Mouse (Mus musculus): ENCODE results near the gene Hsd17b12.

The Hsd17b12 gene

DNA sequence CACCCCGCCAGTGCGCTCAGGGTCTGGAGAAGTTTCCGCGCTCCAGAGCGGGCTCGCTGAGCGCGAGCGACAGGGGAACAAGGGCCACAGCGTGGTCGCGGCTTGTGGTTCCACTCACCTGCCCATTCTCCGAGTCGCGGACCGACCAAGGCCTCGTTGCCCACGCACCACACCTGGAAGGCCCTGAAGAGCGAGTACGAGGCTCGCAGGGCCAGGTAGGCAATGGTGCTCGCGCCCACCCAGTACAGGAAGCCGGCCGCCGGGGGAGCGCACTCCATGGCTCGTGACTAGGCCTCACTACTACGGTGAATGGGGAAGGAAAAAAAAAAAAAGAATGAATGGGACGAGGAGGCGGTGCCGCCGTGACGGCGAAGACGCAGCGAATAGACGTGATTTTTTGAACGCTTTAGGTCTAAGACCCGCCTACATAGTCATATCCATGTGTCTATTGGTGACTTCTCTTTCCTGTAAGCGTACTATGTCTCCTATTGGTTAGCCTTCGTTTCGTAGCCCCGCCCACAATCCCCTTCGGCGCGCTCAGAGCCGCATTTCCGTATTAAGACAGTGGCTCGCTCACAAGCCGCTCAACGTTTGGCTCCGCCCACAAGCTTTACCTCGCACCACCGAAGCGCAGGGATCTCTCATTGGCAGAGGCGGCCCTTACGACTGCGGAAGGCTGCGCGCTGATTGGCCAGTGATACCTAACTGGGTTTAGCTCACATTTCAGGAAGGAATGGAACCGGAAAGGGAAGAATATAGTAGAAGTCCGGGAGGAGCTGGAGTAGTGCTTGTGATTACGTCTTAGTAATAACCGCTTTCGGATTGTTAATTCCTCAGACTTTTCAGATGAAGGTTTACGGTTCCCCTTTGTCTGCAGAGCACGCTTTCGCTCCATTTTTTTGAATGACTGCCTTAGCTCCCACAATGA is at the start of gene Hsd17b12:
Gene Hsd17b12 (minus strand): TSS at position 373 of the 928 bp plus-strand sequence.
- peak; percentile 99 to 100 for DNase-seq

DNA sequence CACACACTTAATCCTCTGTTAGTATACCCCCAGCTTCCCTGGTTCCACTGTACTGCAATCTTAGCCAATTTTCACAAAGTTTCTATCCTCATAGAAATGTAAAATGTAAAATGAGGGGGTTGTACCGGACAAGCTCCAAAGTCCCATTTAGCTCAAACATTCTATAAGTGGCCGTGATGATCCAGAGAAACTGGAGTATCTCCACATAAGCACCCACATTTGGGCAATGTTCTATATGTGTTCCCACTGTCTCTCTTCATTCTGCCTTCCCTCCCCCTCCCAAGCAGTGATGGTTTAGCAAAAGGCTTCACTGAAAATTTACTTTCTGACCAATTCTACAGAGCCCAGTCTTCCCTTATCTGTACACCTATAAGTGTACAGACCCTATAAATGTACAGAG is 27.1 kb upstream of the Hsd17b12 start:
- DNase-seq: no peak

DNA sequence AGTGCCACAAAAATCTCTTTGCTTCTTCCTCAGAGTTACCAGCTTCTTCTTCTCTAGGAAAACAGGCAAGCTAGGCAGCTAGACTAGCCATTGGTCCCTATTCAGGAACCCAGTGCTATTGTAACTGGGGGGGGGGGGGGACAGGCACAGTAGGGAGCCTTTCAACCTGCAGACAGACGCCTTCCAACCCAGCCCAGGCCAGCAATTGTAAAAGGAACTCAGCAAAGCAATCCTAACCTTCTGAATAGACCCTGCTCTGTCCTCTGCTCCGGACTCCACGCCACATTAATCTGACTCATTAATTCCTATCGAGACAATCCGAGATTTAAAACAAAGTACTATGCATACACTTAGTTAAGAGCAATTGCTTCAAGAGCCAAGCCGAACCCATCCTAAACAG is 26.4 kb upstream of the Hsd17b12 start:
- DNase-seq: no peak

DNA sequence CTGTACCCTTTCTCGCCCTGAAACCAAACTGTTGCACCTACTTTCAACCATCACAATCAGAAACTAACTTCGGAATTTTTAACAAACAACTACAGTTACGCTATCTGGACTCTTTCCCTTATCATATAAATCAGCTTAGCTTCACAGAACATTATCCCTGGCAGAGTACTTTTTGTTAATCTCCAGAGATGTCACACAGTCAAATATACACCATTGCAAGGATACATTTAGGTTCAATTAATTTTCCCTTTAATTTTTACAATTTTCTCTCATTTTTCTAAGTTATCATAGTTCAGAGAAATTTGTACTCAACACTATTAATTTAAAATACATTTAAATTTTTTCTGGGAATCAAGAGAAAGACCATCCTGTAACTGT is 21.3 kb upstream of the Hsd17b12 start:
- DNase-seq: no peak

DNA sequence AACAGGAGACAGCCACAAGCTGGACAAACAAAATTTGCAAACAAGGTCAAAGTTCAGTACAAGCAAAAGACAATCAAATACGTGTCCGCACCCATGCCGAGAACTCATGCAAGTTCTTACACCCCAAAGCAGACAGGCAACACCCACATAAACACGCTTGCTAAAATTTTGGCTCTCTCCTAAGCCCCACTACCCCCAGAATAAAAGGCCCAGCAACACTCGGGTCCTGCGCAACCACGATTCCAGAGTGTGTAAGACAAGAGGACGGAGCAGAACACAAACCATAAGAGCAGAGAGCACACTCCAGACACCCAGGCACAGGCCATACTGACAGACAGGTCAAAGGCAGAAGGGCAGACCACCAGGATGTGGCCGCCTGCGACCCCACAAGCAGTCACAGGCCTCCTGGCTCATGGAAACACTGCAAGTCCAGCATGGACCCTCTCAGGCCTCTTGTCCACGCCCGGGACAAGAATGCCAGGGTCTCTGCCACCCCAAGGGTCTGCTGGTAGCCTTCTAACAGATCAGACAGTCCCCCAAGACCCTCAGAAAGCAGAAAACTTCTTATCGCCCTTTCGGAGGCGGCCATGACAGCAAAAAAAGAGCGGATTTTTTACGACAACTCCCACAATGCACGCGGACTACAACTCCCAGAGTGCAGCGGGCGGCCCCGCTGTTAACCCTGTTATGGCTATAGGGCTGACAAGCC is 20.7 kb upstream of the Hsd17b12 start:
- DNase-seq: peak; percentile 88 to 91

DNA sequence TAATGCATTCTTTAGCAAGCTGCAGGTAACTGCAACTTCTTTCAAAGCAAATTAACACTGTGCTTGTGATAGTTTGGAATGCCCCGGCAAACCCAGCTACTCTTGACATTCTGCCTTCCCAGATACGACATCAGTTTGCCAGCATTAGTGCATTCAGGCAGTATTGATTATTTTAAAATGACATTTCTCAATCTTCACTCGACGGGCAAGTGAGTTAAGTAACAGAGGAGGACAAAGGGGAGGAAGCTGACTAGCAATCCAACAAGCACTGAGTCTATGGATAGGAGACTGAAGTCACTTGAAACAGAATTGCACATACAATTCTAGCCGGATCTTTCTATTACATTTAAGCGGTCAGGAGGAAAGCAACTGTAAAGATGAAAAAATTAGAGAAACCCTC is 19.5 kb upstream of the Hsd17b12 start:
- no peak for DNase-seq

DNA sequence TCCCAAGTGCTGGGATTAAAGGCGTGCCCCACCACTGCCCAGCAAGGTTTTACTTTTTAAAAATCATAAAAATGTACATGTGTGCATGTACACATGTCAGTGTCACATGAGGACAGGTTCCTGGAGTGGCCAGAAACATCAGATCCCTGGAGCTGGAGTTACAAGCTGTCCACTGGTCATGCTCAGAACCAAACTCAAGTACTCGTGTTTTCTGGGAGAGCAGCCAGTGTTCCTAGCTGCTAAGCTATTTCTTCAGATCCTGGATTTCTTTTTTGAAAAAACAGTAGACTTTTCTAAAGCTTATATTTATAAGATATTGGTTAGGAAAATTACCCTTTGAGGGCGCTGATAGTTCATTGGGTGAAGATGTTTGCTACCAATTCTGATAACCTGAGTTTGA is 18.6 kb upstream of the Hsd17b12 start:
- DNase-seq: no peak

DNA sequence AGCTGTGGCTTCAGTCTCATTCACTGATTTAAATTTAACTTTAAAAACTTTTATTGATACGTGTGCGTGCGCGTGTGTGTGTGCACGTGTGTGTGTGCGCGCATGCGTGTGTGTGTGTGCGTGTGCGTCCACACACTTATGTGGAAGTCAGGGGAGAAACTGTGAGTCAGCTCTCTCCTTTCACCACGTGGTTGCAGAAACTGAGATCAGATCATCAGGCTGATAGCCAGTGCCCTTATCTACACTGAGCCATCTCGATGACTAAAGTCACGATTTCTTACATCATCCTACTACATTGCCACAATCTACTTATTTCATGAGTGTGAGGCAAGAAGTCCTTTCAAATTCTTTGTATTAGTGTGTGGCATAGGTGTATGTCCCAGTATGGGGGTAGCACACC is 15.8 kb upstream of the Hsd17b12 start:
- no peak for DNase-seq

DNA sequence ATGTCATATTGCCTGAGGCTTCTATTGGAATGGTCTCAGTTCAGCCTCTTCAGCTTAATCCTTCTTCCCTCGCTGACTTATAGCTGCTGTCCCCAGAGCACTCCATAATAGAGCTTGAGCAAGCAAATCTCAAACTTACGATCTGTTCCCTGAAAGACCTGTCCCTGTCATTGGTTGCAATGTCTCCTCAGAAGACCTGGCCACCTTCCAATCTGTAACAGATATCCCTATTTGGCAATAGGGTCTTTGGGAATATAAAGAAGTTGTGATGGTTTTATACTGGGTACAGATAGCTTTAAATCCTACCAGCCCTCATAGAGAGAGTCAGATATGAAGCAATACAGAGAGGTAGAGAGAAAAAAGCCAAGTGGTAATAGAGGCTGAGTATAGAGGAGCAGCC is 5.4 kb upstream of the Hsd17b12 start:
- DNase-seq: no peak

DNA sequence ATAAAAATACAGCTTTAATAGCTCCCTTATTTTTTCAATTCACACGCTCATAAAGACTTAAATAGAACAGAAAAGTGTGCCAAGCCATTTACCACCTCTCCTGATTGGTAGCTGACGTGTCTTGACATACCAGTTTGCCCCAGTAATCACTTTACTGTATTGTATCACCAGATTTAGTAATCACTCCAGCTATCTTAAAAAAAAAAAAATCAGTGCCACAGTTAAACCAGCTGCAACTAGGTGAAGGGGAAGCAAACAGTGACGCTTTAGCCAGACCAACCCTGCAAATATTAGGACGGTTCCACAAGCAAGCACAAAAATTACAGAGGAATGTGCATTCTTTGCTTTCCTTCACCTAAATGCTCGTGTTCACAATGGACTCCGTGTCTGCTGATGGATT is 4.4 kb upstream of the Hsd17b12 start:
- DNase-seq: no peak

DNA sequence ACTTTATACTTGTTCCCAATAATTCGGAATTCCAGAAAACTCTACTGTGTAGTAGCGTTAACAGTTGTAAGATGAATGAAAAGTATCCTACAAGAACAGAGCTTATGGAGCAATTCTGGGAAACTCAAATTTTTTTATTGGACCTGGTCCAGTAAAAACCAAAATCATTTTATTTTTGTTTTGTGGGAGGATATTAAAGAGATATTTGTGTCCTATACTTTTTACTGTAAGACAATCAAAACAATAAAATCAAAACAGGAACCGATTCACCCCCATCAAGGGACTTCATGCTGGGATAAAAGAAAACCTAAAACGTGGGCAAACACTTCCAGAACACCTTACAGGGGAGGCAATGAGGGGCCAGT is 738 bp upstream of the Hsd17b12 start:
- no peak for DNase-seq

DNA sequence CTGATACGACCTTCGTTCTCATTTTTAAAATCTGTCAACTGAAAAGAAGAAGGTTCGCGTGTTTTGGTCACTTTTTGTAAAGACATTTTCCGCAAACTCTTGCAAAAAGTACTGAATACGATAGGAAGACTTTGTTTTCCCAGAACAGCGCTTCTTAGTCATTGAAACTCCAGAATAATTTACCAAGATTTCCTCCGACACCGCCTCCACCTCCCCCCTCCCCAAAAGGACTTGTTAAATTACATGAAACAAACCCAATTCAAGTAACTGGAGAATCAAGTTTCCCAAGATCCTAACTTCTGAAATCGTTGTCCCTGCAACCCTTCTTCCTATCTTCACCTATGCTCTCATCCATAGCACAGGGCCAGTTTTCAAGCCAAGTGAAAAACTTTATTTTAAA is 713 bp downstream of the Hsd17b12 start:
- DNase-seq: no peak

DNA sequence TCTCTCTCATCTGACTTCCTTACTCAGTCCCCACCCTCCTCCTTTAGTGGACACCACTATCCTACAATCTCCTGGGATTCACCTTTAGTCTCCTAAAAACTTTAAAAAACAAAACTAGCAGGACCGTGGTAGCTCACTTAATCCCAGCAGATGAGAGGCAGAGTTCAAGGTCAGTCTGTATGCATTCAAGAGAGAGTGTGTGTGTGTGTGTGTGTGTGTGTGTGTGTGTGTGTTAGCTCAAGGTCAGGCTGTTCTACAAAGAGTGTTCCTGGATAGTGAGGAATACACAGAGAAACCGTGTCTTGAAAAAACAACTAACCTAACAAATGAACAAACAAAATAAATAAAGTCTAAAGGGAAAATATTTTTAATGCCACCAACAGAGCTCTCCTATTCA is 12.6 kb downstream of the Hsd17b12 start:
- no peak for DNase-seq

DNA sequence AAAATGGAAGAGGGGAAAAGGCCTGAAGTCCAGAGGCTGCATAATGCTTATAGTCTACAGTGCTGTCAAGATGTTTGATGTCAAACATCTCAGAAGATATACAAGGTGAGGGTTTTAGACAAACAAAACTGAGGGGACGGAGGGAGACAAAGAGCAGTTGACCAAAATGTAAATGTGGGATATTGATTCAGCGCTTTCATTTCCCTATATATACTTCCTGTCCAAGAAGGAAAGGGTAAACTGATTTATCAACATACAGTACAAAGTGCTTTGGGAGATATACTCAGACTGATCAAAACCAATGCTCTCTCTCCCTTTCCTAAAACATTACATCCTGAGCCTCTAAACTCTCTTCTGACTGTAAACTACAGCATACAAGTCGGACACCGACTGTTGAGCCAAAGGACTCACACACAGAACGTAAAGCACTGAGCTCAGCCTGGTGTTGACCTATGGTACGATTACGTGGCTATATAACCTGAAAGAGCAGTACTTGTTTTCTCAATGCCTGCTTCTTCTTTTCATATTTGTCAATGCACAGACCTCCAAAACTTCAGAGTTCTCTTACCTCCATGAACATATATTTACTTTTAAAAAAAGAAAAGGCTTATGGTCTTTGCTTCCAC is 13.1 kb downstream of the Hsd17b12 start:
- no peak for DNase-seq

DNA sequence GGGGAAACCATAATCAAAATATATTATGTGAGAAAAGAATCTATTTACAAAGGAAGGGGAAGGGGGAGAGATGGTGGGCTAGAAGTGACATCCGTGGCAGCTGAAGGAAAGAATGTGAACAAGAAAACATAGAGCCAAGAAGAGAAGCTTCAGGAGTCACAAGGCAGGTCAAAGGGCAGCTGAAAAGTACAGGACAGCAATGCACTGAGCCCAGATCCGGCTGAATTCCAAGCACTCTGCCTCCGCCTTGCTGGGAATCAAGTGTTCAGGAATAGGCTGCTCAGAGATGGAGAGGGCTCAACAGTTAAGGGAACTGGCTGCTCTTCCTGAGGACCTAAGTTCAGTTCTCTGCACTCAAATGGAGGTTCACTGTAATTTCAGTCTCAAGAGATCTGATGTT is 16.5 kb downstream of the Hsd17b12 start:
- no peak for DNase-seq

DNA sequence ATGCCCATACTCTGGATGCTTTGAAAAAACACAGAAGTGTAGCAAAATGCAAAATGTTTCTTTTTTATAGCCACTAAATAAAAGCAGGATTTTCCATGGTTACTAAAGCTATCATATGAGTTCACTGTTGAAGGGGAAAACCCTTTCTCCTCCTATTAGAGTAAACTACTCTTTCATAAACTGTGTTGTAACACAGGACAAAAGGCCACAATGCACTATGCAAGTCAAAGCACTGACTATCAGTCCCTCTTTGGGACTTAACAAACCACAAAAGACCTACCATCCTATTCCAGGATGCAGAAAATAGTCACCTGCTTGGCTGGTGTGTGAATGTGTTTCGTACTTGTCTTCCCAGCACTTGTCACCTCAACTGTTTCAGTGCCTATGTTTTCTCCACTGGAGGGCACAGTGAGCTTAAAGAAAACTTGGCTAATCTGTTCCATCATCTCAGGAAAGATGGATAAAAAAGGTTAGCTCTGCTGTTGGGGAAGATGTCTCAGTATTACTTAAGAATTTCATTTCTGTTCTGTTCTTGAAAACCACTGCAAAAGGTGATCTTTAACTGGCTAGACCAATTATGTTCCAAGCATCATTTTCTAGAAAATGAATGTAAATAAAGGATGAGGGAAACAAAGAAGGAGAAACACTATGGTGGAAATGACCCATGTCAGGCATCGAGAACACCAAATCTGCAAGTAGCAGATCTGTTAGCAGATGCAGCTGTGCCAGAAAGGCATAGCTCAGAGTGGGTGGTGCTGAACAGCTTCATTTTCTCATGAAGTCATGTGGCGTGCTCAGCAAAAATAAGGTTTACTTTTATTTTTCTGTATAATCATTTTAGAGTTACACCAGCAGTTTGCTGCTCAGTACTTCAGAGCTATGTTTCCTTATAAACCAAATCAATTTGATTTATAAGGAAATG is 19.0 kb downstream of the Hsd17b12 start:
- DNase-seq: no peak

DNA sequence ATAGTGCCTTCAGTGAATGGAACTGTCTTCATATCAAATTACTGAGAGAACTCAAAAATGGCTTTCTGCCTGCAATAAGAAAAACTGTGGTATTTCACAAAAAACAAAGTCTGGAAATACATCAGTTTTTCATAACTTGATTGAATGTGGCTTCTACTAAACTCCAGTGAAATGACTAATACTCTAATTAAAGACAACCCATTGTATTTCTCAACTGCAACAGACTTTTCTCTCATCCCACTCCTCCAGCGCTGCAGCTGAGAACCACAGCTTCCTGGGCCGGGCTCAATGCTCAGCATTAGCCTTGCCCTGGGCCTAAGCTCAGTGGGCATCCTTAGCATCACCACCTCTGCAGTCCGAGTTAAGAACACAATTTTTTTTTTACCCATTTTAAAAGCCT is 20.9 kb downstream of the Hsd17b12 start:
- DNase-seq: no peak

DNA sequence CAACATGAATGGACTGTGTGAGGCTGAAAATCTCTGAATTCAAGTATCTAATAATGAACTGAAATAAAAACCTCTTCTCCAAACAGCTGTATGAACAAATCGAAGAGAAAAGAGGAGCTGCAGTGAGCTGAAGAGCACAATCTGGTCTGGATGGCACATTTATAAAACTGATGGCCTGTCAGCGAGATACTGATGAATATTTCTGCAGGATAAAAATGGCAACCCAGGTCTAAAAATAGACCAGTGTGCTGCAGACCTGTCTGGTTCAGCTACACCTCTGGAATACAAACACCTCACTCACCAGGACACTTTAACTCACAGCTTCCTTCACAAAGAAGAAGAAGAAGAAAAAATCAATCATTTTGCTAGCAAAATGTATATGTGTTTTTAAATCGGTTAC is 29.3 kb downstream of the Hsd17b12 start:
- DNase-seq: no peak

DNA sequence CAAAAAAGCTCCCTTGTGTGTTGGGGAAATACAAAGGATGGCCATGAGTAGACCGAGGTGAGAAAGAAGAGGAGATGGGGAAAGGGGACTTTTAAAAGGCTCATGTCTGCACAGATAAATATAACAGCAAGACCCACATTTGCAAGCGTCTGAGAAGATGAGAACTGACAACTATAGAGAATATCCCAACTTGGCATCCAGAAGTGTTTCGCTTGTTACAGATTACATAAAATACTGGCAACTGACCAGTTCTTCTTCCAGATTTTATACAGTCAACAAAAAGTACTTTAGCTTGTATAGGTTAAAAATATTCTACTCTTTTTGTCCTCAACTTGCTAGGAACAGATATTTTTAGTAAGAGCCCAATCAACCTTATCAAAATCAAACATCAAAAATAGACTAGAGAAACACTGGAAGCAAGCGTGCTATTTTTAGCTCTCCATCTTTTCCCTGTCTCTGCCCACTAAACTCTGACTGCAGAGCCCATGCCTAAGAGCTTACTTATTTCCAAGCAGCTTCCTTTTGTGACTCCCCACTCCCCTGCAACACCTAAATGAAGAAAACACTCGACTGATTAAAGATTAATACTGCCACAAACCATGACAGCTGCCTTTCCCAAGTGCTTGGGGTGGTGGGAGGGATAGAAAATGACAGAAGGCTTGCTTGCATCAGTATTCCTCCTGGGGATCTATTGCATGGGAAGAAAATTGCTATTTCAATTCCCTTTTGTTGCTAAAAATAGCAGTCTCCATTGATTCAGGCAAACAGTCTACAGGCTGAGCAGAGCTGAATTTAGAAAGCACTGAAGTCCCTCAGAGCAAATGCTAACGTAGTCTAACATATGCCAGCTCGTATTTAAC is 35.4 kb downstream of the Hsd17b12 start:
- no peak for DNase-seq

DNA sequence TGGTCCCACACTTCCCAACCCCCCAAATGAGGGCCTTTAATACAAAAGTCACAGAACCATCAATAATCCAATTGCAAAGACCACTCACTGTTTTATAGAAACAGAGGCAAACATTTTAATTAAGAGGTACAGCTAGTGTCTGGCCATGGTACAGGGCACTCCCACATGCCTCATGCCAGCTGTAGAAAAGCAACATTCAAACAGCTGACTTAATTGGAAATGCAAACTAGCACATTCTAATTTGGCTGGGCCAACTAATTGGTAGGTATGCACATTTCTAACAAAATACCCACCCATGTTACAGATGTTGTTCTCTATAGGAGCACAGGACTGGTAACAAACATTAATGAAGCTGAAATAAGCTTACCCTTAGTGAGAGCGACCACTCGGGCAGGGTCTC is 54.0 kb downstream of the Hsd17b12 start:
- DNase-seq: no peak

DNA sequence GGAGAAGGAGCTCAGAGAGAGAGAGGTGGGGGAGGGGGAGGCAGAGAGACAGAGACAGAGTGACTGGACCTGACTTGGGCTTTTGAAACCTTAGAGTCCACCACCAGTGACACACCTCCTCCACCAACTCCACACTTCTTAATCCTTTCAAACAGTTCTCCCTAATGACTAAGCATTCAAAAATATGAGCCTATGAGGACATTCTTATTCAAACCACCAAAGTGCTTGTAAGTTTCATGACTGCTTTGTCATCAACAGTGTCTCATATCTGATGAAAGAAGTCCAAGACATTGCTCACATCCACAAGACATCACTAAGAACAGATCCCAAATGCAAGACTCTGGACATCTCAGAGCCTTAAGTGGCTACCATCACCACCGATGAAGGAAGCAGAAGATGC is 67.9 kb downstream of the Hsd17b12 start:
- no peak for DNase-seq

DNA sequence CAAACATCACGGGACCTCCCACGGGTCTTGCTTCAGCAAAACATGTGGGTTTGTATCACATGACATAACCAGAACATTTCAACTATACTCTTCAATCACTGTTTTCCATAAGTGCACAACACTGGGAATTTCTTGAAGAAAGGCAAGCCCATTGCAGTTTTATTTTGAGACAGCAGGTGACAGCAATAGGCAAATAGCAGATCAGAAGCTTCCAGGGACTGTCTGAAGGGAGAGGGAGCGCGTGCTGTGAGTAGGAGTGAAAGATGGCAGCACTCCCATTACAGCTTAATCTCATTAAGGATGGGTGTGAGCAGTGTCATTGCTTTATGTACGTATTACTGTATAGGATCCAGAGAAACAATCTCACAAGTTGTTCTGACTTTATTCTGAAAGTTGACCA is 88.3 kb downstream of the Hsd17b12 start:
- no peak for DNase-seq
